Mouse (Mus musculus): Measurements from ENCODE around the gene Erc2.

Gene Erc2

DNA sequence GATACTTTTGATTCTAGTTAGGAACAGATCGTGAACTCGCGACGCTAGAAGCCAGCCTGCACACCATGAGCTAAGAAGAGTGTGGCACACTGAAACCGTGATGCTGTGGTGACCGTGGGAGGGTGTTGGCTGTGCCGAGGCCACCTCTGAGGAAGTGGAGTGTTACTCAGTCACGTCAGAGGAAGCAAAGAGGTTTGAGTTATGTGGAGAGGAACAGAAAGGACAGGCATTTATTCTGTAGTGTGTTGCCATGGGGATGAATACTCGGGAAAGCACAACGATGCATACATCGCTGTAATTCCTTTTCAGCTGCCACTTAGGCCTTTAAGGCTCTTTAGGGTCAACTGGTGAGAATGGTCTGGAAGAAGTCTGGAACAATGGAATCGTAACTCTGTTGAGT is 445.8 kb downstream of the Erc2 start:
- no peak for DNase-seq (ENCODE audit: low spot score)

DNA sequence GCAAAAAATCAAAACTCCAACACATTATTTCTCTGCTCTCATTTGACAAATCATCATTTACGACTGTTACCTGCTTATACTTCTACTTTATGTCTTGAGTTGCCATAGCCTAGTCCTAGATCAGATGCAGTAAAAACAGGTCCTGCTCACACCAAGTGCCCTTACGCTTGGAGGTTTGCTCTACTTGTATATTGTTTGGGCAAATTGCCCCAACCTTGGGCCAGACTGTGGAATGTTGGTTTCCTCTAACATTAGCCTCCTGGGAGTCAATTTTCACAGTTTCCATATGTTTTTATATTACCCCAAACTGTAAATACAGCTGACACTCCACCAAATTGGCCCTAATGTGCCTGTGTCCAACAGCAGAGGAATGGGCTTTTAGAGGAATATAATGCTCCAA is 447.6 kb downstream of the Erc2 start:
- no peak for DNase-seq (ENCODE audit: low spot score)

DNA sequence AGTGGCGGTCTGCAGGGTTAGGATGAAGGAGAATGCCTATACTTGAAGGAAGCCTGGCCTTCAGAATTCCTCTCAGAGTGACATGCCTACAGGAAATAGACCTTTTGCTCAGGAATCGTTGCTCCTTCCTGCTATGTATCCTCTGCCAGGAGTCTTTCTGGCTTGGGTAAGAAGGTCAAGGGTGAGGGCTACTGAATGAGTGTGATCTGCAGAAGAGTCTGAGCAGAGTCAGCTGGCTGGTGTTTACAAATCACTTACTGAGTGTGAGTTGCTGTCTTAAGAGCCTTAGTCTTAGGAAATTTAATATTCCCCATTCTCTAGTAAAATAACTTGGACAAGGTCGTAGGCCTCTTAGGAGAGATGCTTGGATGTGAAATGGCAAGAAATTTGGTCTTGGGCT is 450.3 kb downstream of the Erc2 start:
- DNase-seq (ENCODE audit: low spot score): no peak

DNA sequence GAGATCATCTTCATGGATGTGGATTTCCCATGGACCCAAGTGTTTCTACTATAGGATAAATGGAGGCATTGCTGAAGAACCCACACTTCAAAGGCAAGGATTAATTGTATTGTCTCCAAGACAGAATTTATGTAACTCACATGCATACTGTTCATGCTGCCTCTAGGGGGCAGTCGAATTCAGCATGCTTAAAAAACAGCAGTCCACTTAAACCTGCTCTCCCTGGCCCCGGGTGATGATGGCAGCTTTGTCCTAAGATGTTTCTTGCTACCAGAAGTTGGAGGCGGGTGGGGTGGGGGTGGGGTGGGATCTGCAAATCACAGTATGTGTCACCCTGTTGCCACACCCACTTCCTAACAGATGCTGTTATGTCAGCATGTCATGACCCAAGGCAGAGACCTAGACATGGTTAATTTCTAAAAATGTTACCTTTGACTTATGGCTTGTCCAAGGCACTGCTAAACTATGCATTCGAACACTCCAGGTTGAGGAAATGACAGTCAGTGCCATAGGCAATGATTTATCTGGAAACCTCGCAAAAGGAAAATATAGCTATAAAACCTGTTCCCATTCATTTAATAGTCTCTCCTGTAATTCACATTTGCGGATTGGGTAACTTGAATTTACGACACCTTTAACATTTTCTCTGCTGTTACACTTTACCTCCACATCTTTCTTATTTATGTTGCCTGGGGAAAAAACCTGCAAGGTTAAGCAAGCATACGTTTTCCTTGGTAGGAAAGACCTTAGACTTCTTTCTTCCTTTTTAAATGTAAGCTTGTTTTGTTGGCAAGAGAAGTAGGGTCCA is 467.6 kb downstream of the Erc2 start:
- DNase-seq (ENCODE audit: low spot score): no peak

DNA sequence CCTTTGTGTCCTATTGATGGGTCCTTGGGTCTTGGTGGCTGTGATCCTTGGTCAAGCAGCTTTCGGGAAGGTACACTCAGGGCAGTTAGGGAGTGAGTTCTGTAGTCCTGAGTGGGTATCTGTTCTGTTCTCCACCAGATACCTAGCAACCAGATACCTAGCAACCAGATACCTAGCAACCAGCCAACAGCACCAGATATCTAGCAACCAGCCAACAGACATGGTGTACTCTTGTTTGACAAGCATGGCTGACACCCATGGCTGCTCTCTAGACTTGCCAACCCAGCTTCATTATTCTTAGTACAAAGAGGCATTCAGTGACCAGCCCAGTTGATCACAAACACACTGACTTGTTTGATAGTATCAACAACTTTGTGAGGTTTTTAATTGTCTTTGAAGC is 469.1 kb downstream of the Erc2 start:
- no peak for DNase-seq (ENCODE audit: low spot score)

DNA sequence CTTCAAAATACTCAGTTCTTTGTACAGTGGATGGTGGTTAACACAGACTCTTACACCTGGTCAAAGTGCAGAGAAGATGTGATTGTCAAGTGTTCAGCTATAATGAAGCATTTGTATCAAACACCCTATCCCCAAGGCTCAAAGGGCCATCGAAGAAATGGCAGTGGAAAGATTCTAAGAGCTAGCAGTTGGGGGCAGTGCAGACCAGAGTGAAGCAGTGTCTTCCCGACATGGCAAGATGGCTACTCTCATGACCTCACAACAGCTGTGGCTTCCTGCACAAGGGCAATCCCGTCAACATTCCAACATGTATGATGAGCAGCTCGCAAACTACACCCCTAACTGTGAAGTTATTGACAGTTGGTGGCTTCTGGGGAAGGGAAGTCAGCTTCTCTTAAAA is 471.0 kb downstream of the Erc2 start:
- no peak for DNase-seq (ENCODE audit: low spot score)

DNA sequence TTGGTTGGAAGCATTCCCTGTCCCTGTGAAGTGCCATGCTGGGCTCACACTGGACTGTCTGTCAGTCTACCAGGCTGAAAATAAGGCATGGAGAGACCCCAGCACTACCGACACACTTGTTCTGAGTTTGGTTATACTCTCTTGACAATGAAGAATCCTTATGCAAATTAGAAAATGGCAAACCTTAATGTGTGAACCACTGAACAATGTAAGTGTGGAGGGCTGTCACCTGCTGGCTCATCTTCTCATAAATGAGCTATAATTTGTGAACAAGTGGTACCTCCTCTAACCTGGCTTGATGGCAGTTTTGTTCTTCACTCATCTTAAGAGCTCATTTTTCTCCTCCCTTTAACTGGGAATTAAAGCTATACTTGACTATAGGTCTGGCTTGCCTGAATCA is 471.7 kb downstream of the Erc2 start:
- DNase-seq (ENCODE audit: low spot score): no peak

DNA sequence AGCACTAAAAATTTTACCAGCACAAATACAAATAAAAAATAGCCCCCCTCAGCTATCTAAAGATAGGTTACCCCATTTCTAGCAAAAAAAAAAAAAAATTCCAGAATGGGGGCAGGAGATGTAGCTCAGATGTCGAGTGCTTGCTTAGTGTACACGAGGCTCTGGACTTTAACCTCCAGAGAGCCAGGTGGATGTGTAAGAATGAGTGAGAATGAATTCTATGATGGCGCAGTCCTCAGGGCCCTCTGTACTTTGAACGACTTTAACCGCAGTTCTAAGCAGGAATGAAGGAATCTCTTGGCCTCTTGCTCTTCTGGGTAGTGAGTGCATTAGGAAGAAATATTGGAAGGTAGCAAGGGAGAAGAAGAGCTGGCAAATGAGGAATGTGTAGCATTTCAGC is 476.9 kb downstream of the Erc2 start:
- DNase-seq (ENCODE audit: low spot score): no peak

DNA sequence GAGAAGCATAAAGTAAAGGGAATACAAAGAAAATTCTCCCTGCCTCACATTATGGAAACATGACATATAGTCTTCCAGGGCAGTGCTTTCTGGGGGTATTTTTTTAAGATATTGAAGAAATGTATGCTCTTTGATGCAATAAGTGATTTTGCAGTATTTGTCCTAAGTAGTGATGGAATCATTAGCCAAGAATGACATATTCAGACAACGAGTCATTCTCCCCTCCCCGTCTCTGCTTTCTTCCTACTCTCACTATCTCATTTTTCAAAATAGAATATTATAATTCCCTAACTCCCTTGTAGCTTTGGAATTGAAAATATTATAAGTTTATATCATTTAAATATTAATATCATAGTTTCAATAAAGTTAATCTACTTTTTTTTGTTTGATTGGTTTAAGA is 490.9 kb downstream of the Erc2 start:
- DNase-seq (ENCODE audit: low spot score): no peak

DNA sequence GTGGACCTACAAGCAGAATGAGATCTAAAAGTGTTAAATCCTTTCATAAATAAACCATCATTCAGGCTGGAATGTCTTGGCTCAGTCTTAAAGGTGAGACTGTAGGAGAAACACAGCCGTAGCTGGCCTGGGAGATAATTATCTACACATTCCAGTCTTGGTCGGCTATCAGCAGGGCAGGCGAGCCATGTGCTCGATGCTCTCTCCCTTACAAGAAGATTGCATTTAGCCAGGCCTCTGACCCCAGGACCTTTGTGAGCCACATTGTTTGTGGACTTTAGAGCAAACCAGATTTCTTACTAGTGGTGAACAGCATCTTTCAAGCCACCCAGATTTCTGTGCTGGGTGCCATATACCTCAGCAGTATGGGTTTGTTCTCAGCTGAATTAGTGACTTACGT is 498.6 kb downstream of the Erc2 start:
- no peak for DNase-seq (ENCODE audit: low spot score)

DNA sequence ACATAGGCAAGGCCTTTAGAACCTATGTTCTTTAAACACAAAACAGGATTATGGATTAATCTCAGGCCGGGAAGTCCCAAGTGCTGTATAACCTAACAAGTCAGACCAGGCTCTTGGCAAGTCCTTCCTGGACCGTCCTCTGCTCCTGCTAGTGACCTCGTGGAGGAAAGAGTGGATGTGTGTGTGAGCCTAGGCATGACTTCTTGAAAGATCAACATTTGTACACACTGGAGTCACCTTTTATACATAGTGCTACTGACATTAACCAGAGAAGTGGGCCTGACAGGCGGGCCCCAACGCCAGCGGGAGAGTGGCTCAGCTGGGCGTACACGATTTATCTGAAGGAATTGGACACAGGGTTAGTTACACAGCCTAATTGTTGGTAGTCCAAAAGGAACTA is 504.6 kb downstream of the Erc2 start:
- DNase-seq (ENCODE audit: low spot score): no peak

DNA sequence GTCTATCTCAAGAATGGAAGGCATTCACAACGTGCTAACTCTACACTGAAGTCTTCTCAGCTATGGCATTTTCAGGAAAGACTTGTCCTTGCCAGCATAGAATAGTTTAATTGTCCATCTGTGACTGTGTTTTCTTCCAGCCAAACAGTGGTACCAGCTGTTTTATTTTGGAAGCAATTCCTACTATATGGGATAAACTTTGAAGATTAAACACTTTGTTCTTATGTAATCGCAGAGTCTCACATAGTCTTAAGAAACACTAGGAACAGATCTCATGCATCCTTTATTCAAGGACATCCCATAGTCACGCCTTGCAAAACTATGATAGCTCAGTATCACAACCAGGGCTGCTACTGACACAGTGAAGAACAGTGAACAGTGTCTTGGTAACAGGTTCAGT is 506.8 kb downstream of the Erc2 start:
- DNase-seq (ENCODE audit: low spot score): no peak

DNA sequence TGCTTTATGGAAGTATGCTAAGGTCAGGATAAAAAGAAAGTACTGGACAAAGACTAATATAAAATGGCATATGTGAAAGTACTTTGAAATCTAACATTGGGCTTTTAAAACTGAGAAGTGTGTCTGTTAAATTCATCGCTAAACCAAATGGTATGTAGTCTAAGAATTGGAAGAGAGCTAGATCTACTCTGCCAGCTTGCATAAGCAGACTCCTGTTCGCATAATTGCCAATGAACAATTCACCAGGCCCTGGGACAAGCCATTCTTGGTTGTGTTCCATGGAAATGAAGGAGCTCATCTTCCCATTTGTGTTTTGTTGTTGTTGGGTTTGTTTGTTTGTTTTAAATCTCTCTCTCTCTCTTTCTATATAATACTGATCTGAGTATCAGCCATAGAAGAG is 521.8 kb downstream of the Erc2 start:
- DNase-seq (ENCODE audit: low spot score): no peak

DNA sequence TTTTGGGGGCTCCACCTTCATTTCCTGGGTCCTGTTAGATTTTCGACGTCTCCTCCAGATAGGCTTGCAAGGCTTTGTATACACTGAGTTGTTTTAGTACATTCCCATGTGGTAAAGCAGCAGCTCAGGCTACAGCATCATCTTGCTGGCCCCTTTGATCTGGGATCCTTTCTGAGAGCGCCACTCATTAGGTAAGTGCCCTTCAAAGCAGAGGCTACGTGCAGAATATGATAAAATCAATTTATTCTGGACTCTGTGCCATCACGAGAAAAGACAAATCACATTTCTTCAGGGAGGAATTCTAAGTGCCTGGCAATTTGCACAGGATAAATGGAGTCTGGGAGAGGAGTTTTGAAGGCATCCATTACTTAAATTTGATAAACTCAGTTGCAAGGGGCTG is 525.0 kb downstream of the Erc2 start:
- DNase-seq (ENCODE audit: low spot score): no peak

DNA sequence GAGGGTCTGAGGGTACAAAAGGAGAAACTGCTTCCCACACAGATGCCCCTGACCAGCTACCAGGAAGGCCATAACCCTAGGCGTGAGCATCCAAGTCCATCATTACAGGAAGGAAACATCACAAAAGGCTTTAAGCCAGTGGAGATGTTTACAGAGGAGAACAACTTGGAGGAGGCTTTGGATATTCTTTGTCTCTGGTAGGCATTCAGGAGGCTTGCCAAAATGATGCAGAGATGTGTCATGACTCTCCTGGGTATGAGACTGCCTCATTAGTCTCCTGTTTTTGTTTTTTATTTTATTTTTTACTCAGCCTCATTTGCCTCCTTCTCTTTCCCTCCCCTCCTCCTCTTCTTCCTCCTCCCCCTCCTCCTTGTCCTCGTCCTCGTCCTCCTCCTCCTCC is 528.7 kb downstream of the Erc2 start:
- DNase-seq (ENCODE audit: low spot score): no peak

DNA sequence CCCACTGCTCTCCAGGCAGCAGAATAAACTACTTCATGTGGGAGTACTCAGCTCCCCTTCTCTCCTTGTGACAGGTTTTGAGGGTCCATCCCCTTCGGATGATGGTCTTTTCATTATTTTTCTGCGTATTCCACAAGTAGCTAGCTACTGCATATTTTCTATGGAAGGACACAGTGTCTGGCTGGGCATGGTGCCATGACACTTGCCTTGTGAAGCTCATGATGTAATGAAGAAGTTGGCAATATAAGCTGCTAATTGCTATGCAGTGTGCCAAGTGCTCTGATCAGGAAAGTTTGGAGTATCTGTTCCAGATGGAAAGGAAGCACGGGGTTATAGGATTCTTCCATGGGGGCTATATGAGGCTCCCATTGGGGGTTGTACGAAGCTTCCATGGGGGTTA is 533.5 kb downstream of the Erc2 start:
- no peak for DNase-seq (ENCODE audit: low spot score)

DNA sequence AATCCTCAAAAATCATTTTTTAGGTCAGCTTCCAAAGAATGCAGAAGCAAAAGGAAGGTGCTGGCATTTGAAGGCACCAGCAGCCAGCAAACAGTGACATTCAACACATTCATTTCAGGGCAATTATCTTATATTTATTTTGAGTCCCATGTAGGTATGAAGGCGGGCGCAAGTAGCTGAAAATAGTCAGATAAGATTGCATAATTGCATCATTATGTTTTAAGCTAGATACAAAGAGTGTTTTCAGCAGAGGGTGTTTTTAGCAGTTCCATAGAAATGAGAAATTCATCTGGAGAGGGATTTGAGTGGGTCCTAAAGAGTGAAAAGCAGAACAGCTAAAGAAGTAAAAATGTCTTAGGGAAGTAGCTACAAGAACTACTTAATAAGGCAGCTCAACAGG is 538.6 kb downstream of the Erc2 start:
- DNase-seq (ENCODE audit: low spot score): no peak

DNA sequence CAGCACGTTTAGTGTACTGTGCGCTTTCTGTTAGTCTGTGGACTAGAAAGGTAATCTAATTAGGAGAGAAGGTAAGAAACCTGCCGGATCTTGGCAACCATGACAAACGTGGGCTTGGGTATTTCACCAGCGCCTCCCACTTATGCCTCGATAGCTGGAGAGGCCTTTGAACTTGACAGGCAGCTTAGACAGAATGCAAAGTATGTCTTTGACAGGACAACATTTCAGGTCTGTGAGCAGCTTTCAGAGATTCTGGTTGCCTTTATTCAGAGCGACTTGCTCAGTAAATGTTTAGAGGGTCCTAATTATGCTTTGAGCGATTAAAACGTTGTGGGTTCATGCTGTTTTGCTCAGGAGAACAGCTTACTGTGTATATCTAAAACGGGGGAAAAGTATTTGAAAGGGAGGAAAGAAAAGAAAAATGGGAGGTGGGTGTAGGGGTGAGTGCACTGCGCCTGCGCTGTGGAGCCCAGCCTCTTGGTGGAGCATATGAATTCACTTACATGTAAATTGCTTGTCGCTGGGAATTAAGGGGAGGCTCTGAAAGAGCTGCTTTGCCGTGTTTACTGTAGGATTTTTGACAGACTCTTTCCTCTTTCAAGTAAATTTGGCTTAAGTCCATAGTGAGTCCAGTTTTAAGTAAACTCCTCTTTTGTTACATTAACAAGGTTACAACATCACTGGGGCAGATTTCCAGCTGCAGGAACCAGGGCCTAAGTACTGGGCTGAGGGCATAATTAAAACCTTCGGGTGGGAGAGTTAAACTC is 542.6 kb downstream of the Erc2 start:
- no peak for DNase-seq (ENCODE audit: low spot score)

DNA sequence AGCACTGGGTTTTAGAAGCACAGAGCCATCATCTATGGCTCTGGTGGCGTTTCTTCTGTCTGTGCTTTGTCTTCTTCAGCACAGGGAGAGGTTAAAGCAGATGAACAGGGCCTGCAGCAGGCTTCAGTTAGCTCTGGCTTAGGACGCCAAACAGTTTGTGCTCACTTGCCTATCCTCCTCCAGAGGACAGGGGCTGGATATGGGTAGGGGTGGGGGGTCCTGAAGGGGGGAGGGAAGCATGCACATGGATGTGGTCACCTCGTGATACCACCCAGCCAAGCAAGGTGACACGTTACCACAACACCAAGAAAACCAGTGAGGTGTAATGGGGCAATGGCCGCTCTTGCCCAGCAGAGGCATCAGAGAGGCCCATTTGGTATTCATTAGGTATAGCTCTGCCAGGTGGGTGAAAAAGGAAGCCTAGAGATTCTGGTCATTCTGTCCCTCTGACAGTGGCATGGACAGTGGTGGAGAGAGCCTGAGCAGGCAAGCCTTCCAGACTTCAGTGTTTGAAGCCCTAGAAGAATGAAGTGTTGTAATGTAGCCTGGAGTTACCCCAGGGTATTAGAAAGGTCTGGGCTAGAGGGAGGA is 543.5 kb downstream of the Erc2 start:
- no peak for DNase-seq (ENCODE audit: low spot score)

DNA sequence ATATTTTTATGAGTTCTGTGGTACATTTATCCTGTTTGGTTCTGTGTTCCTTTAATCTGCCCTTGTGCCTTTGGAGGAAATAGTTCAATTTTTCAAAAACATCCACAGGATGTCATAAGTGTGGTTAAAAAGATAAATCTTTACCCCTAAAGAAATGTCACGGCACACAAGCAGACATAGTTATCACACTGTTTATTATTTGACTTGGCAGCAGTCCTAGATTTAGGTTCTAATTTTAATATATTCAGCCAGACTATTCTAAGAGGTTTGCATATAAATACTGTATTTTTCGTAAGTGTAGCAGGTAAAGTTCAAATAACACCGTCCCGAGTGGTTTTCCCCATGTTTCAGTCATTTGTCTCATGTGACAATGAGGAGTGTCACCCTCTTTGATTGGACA is 548.5 kb downstream of the Erc2 start:
- no peak for DNase-seq (ENCODE audit: low spot score)

DNA sequence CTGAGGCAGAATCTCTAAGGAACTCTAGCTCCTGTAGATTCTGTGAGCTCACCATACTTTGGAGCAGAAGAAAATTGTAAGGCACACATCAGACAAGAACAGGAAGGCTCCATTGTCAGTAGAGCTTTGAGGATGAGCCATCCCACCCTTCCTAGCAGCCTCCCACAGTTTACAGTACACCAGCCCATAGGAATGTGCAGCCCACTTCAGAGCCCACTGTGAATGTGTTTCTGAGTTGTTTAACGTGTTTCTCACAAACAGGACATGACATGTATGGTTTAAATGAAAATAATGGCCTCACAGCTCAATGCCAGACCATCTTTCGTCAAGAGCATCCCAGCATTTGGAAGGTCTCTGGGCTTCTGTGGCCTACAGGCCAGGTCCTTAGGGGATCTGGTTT is 549.1 kb downstream of the Erc2 start:
- DNase-seq (ENCODE audit: low spot score): no peak

DNA sequence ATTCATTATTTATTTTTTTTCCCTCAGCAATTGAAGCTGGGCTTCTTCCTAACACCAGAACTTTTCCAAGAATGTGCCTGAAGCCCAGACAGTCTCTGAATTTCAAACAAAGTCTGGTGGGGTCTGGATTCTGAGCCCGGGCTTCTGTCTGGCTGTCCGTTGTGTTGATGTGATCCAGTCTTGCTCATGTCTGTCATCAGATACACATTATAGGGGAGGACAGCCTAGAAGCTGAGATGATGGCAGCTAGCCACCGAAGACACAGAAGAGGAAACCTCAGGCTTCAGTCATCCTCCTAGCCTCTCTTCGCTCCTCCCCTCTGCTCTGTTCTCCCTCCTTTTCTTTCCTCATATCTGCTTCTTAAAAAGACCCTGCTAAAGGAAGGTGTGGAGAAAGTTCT is 551.5 kb downstream of the Erc2 start:
- no peak for DNase-seq (ENCODE audit: low spot score)

DNA sequence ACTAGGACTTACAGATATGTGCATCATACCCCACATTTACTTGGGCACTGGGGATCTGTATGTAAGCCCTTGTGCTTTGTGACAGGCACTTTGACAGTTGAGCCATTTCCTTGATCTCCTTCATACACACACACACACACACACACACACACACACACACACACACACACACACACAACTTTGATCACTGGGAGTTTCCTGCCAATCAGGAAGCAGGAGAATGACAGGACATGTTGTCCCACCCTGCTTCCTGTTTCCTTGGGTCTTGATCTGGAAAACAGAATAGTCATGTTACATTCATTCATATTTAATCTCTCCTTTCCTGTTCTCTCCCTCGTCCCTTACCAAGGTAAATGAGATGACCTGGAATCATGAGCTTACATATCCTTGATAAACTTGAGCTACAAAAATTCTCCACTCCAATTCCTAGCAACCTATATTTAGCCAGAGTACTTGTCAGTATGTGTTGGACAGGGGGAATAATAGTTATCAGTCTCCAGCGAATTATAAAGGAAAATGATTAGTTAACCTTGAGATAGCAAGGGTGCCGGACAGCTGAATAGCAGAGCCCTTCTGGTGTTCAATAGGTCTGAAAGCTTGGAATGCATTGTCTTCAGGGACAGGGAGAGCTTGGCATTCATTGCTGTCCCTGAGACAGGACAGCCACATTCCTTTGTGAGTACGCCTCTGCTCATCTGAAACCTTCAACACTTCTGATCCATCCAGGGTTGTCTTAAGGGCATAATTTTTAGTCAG is 559.0 kb downstream of the Erc2 start:
- no peak for DNase-seq (ENCODE audit: low spot score)
